Mouse (Mus musculus): Measurements from ENCODE around the gene Dhrs3.

Gene Dhrs3

GRCm38 (mm10) chr4:144898036-144898649, 5.5 kb downstream of the Dhrs3 start:
- peak; percentile 75 to 91 for DNase-seq

- no peak for DNase-seq
Measured at GRCm38 (mm10) chr4:144898737-144899136, 6.1 kb downstream of the Dhrs3 start.

GRCm38 (mm10) chr4:144901561-144902111, 9.0 kb downstream of the Dhrs3 start:
- peak in 1 of 2 experiments; percentile 57 for DNase-seq

GRCm38 (mm10) chr4:144903088-144903487, 10.5 kb downstream of the Dhrs3 start:
- no peak for DNase-seq

- DNase-seq, result peak; percentile 77 to 90
Measured at GRCm38 (mm10) chr4:144903932-144904331, 11.3 kb downstream of the Dhrs3 start.

GRCm38 (mm10) chr4:144905128-144905527, 12.5 kb downstream of the Dhrs3 start:
- DNase-seq, result peak in 1 of 2 experiments; percentile 1

- DNase-seq, result peak; percentile 69 to 79
Measured at GRCm38 (mm10) chr4:144906001-144906889, 13.6 kb downstream of the Dhrs3 start.

GRCm38 (mm10) chr4:144906978-144907703, 14.5 kb downstream of the Dhrs3 start:
- peak; percentile 39 to 55 for DNase-seq

GRCm38 (mm10) chr4:144908825-144909224, 16.2 kb downstream of the Dhrs3 start:
- peak; percentile 64 to 67 for DNase-seq

GRCm38 (mm10) chr4:144910281-144910680, 17.7 kb downstream of the Dhrs3 start:
- no peak for DNase-seq

- peak; percentile 46 to 58 for DNase-seq
Measured at GRCm38 (mm10) chr4:144913298-144914152, 20.9 kb downstream of the Dhrs3 start.

GRCm38 (mm10) chr4:144916520-144916919, 23.9 kb downstream of the Dhrs3 start:
- DNase-seq, result no peak

- DNase-seq, result no peak
Measured at GRCm38 (mm10) chr4:144917101-144917500, 24.5 kb downstream of the Dhrs3 start.

GRCm38 (mm10) chr4:144918501-144918900, 25.9 kb downstream of the Dhrs3 start:
- DNase-seq, result no peak

- peak in 1 of 2 experiments; percentile 38 for DNase-seq
Measured at GRCm38 (mm10) chr4:144928693-144929436, 36.2 kb downstream of the Dhrs3 start.

- DNase-seq, result peak; percentile 94
Measured at GRCm38 (mm10) chr4:144929811-144930221, 37.2 kb downstream of the Dhrs3 start.

- peak; percentile 88 to 92 for DNase-seq
Measured at GRCm38 (mm10) chr4:144930366-144930765, 37.7 kb downstream of the Dhrs3 start.

- no peak for DNase-seq
Measured at GRCm38 (mm10) chr4:144931167-144931566, 38.5 kb downstream of the Dhrs3 start.

- no peak for DNase-seq
Measured at GRCm38 (mm10) chr4:144934501-144934900, 41.9 kb downstream of the Dhrs3 start.

GRCm38 (mm10) chr4:144936563-144937154, 44.0 kb downstream of the Dhrs3 start:
- DNase-seq, result no peak
